Mouse (Mus musculus): ENCODE data around the gene Gm8374.
A peak's percentile ranks its signal among the peaks of the same experiment; 100 is the strongest.
"Not testable (repeated sequence)": the region's sequence is repeated elsewhere in the genome, so short reads cannot be mapped to it uniquely, and the experiment has no call there.

Gm8374 gene

DNA sequence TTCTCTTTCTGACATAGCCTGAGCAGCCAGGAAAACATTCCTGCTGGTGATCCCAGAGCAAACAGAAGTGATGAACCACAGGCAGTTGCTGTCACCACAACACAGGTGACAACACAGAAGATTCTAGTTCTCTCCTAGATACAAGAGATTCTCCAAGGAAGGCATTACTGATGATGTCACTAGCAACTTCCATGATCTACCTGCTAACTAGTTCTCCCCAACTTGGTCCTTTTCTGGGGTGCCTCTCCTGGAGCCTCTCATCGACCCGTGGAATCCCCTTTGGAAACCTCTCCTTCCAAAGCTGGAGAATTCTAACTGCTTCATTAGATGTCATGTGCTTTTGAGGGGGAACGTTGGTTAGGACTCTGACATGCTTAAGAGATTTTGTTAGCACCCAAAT lies at the start of gene Gm8374:
Gene Gm8374 (minus strand): TSS at position 101 of the 400 bp plus-strand sequence.
- DNase-seq (ENCODE audit: low spot score in 2 of 2): not testable (repeated sequence)

DNA sequence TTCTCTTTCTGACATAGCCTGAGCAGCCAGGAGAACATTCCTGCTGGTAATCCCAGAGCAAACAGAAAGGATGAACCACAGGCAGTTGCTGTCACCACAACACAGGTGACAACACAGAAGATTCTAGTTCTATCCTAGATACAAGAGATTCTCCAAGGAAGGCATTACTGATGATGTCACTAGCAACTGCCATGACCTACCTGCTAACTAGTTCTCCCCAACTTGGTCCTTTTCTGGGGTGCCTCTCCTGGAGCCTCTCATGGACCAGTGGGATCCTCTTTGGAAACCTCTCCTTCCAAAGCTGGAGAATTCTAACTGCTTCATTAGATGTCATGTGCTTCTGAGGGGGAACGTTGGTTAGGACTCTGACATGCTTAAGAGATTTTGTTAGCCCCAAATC lies 32.6 kb downstream of the Gm8374 start, which contains the start of gene Gm5797:
Gene Gm5797 (minus strand): TSS at position 101 of the 400 bp plus-strand sequence.
- DNase-seq (ENCODE audit: low spot score in 2 of 2): not testable (repeated sequence)

DNA sequence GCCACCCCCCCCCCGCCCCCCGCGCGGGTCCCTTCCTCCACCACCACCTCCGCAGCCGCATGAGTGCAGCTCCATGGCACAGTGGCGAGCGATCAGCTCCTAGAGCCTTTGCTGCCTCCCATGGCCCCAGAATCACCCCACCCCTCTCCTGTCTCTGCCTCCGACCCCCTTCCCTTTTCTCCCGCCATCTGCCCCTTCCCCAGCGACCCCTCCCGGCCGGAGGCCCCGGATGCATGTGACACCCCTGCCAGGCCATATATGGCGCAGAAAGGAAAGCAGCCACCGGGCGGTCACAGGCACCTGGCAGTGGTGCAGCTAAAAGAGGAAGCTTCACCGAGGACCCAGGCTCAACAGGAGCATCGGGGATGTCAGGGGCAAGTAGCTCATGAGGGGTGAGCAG lies 49.8 kb downstream of the Gm8374 start:
- DNase-seq (ENCODE audit: low spot score in 2 of 2): peak; percentile 6 to 14

DNA sequence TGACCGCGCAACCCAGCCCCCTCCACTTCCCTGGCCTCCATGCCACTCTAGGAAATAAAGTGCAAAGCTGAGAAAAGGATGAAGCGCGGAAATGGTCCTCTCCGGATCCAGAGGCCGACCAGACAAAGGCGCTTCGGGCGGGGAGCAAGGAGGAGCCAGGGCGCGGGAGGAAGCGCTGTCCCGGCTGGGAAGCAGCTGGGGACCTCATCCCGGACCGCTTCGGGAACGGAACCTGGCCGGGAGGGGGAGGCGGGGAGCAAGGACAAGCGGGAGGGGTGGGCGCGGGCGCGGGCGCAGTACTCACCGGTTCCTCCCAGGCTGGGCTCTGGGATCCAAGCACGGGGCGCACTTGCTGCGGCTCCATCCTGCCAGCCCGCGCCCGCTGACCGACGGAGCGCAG lies 50.3 kb downstream of the Gm8374 start, which contains the start of gene Gm3739:
Gene Gm3739 (minus strand): TSS at position 389 of the 400 bp plus-strand sequence.
- peak; percentile 5 to 9 for DNase-seq (ENCODE audit: low spot score in 2 of 2)

Data from frontal cortex, postnatal 10 days (tissue).